Mouse (Mus musculus): ENCODE measurements around the gene Iars. TPM values are rescaled to one million over a fixed set of nuclear protein-coding genes. Genes with fewer than 3 reads are reported as not detected.

Gene Iars
- 24.4 and 34.8 TPM in 2 replicates for total RNA-seq (2023)

GRCm38 (mm10) chr13:49681351-49682232 lies at the start of gene Iars:
TSS of gene Iars (plus strand) at chr13:49682100.

GRCm38 (mm10) chr13:49652481-49653179 lies 29.3 kb upstream of the Iars start, which contains the start of the genes Cenpp and Nol8:
TSS of gene Cenpp (minus strand) at chr13:49652785.
TSS of gene Nol8 (plus strand) at chr13:49653078.

Other genes starting within 250 kb of the Iars start
- gene Tes3-ps, start 188.8 kb upstream of the Iars start, total RNA-seq (2023): 0.60 and 0.70 TPM in 2 replicates
- not detected in 2 replicates for gene Ecm2, start 177.3 kb upstream of the Iars start, total RNA-seq (2023)
- not detected in 2 replicates for gene Aspn, start 137.7 kb upstream of the Iars start, total RNA-seq (2023)
- gene Omd, start 99.6 kb upstream of the Iars start, total RNA-seq (2023): 0.28 TPM in 1 of 2 replicates, not detected in the other
- 0.20 and 0.22 TPM in 2 replicates for gene Ogn, start 74.1 kb upstream of the Iars start, total RNA-seq (2023)
- 4.9 and 6.8 TPM in 2 replicates for gene Cenpp, start 29.3 kb upstream of the Iars start, total RNA-seq (2023)
- 6.0 and 6.2 TPM in 2 replicates for gene Nol8, start 29.0 kb upstream of the Iars start, total RNA-seq (2023)
- not detected in 2 replicates for gene Gm30302, start 116.9 kb downstream of the Iars start, total RNA-seq (2023)